Mouse (Mus musculus) bone marrow, adult 2 months (tissue): Measurements from ENCODE around the gene Btc. TPM values are rescaled to one million over a fixed set of nuclear protein-coding genes. Genes with fewer than 3 reads are reported as not detected.

Experiments
- H3K27ac ChIP-seq: fragments of 200-500 bp; 2 replicates; pipeline ENCODE4 v1.5.1; 2012; ENCODE audit warnings: low read depth, mild to moderate bottlenecking, control low read depth, inconsistent platforms, low read length; ENCODE audit not compliant: control insufficient read depth, poor library complexity, insufficient read depth
- H3K4me1 ChIP-seq: fragments of 200-500 bp; 2 replicates; pipeline ENCODE4 v1.6.1; 2011; ENCODE audit warnings: low read length; ENCODE audit not compliant: control insufficient read depth, insufficient read depth
- H3K4me3 ChIP-seq: fragments of 200-500 bp; replicated peaks from 2 replicates; pipeline ENCODE3; 2011; ENCODE audit warnings: mild to moderate bottlenecking, low read depth, low read length, control low read depth; ENCODE audit not compliant: control insufficient read depth
- CTCF ChIP-seq: fragments of 200-500 bp; IDR thresholded peaks from 2 replicates; pipeline ENCODE4 v1.5.1; 2011; ENCODE audit warnings: low read length, control low read depth; ENCODE audit not compliant: control insufficient read depth, insufficient read depth
- POLR2A ChIP-seq: fragments of 200-500 bp; IDR thresholded peaks from 2 replicates; pipeline ENCODE4 v1.6.1; 2011; ENCODE audit warnings: low read depth, mild to moderate bottlenecking, control low read depth, low read length, borderline replicate concordance; ENCODE audit not compliant: control insufficient read depth
- WGBS: fragments of 180-500 bp; shearing (Covaris S2); methylation state at CpG from one replicate; pipeline ENCODE4 v1.1.7; 2018; 5-methylcytosine and 5-hydroxymethylcytosine counted together
- polyA plus RNA-seq: library from polyadenylated mRNA; stranded (reverse); fragments of >200 nt; gene quantifications from 2 replicates; pipeline ENCODE4 v1.2.4, GENCODE M21; 2011; ENCODE audit warnings: low replicate concordance; ENCODE audit not compliant: missing spikeins, insufficient read depth, insufficient read length

The Btc gene
- polyA plus RNA-seq, 1 experiment: not detected

- no peak overlapping the region for H3K27ac ChIP-seq
- H3K4me1 ChIP-seq: no peaks in the 10 kb centered on the region; the same call in 1 of the 2 replicates
- 5% methylated on average over 2 of the region's 2 CpGs for WGBS
- H3K4me3 ChIP-seq: no peak overlapping the region
- TF ChIP-seq POLR2A (no peak), CTCF (no peak)
These were observed 2.2 kb downstream of the Btc start for GRCm38 (mm10) chr5:91400493-91401096.

- Histone ChIP-seq H3K4me3 (no peak overlapping the region), H3K27ac (no peak overlapping the region), H3K4me1 (no peaks in the 10 kb centered on the region)
- WGBS: 62% methylated on average over 2 of the region's 2 CpGs
- TF ChIP-seq CTCF: no peak
- TF ChIP-seq POLR2A: no peak
These were observed 27.3 kb downstream of the Btc start for GRCm38 (mm10) chr5:91375467-91375866.

- no peak for TF ChIP-seq POLR2A
- no peak for TF ChIP-seq CTCF
- no peaks in the 10 kb centered on the region for H3K4me1 ChIP-seq
- WGBS: 89% methylated on average over 13 of the region's 13 CpGs
- H3K27ac ChIP-seq: no peak overlapping the region
- no peak overlapping the region for H3K4me3 ChIP-seq
These were observed 34.7 kb downstream of the Btc start for GRCm38 (mm10) chr5:91368061-91368565.

- WGBS: 86% methylated on average over 10 of the region's 10 CpGs
- Histone ChIP-seq H3K4me3 (no peak overlapping the region), H3K4me1 (no peaks in the 10 kb centered on the region), H3K27ac (no peak overlapping the region)
- TF ChIP-seq POLR2A (no peak), CTCF (no peak)
These were observed 35.9 kb downstream of the Btc start for GRCm38 (mm10) chr5:91366925-91367324.

GRCm38 (mm10) chr5:91363274-91363991 is 39.4 kb downstream of the Btc start:
- Histone ChIP-seq H3K4me1 (no peaks in the 10 kb centered on the region), H3K27ac (no peak overlapping the region), H3K4me3 (no peak overlapping the region)
- WGBS: 91% methylated on average over 6 of the region's 6 CpGs
- no peak for TF ChIP-seq CTCF
- TF ChIP-seq POLR2A: no peak

GRCm38 (mm10) chr5:91352645-91353044 is 50.1 kb downstream of the Btc start:
- Histone ChIP-seq H3K4me1 (no peaks in the 10 kb centered on the region), H3K4me3 (no peak overlapping the region), H3K27ac (no peak overlapping the region)
- TF ChIP-seq CTCF: no peak
- TF ChIP-seq POLR2A: no peak
- WGBS: 74% methylated on average over 5 of the region's 5 CpGs

GRCm38 (mm10) chr5:91345681-91346080 is 57.1 kb downstream of the Btc start:
- WGBS: 72% methylated on average over 5 of the region's 5 CpGs
- no peaks in the 10 kb centered on the region; the same call in 1 of the 2 replicates for H3K4me1 ChIP-seq
- TF ChIP-seq CTCF: no peak
- no peak for TF ChIP-seq POLR2A

GRCm38 (mm10) chr5:91345064-91345463 is 57.7 kb downstream of the Btc start:
- no peak overlapping the region for H3K4me3 ChIP-seq
- no peak overlapping the region for H3K27ac ChIP-seq
- no peak for TF ChIP-seq POLR2A
- TF ChIP-seq CTCF: no peak
- H3K4me1 ChIP-seq: no peaks in the 10 kb centered on the region; the same call in 1 of the 2 replicates
- 67% methylated on average over 2 of the region's 2 CpGs for WGBS

More at GRCm38 (mm10) chr5:91345681-91346080, 57.1 kb downstream of the Btc start:
- Histone ChIP-seq H3K27ac (no peak overlapping the region), H3K4me3 (no peak overlapping the region)
